Mouse (Mus musculus) c-Kit-negative CD71-positive TER-119-positive erythroid progenitor cells, embryonic 14.5 days (primary cell): ENCODE results near the gene Gpr68.

Experiments
- DNase-seq: peaks from one replicate; pipeline ENCODE4 v3.0.0-alpha.2; 2013; ENCODE audit warnings: low read depth, low spot score

The Gpr68 gene

DNA sequence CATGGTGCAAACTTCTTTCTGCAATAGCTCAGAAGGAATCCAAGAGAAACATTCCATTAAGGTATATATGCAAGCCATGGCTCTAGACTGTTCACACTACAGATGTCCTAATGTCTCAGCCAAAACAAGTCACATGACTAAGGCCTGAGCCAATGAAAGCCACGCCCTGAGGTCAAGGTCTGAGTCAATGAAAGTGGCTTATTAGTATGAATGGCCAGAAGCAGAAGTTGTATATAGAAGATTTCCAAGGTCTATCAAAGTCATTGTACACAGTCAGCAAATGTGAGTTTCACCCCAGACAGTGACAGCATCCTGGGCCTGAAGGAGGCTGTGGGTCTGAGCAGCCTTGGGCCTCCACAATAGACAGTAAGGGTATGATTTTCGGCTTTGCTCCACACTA is 77.0 kb downstream of the Gpr68 start:
- no peak for DNase-seq
